Mouse (Mus musculus) MEL (cell line): ENCODE measurements around the gene Amdhd2.

Experiments used
- CHD2 ChIP-seq: IDR thresholded peaks from 2 replicates; pipeline ENCODE4 v1.6.1; 2011; ENCODE audit warnings: low read length, improper control_type of control experiment
- GABPA ChIP-seq: IDR thresholded peaks from 2 replicates; pipeline ENCODE4 v1.6.1; 2012; ENCODE audit warnings: low read depth, mild to moderate bottlenecking, inconsistent platforms, low read length, improper control_type of control experiment, moderate library complexity
- GATA1 ChIP-seq: IDR thresholded peaks from 2 replicates; pipeline ENCODE4 v1.6.1; 2011; ENCODE audit warnings: low read depth, low read length, improper control_type of control experiment
- TAL1 ChIP-seq: IDR thresholded peaks from 2 replicates; pipeline ENCODE4 v1.6.1; 2012; ENCODE audit warnings: mild to moderate bottlenecking, inconsistent platforms, low read length, moderate library complexity, mixed read lengths
- UBTF ChIP-seq: IDR thresholded peaks from 2 replicates; pipeline ENCODE4 v1.6.1; 2012; ENCODE audit warnings: low read depth, mild to moderate bottlenecking, inconsistent platforms, low read length, improper control_type of control experiment, moderate library complexity, borderline replicate concordance; ENCODE audit not compliant: insufficient read depth
- USF1 ChIP-seq: IDR thresholded peaks from 2 replicates; pipeline ENCODE4 v1.6.1; 2014; ENCODE audit warnings: low read depth, mild to moderate bottlenecking, inconsistent platforms, low read length, improper control_type of control experiment, moderate library complexity

DNA sequence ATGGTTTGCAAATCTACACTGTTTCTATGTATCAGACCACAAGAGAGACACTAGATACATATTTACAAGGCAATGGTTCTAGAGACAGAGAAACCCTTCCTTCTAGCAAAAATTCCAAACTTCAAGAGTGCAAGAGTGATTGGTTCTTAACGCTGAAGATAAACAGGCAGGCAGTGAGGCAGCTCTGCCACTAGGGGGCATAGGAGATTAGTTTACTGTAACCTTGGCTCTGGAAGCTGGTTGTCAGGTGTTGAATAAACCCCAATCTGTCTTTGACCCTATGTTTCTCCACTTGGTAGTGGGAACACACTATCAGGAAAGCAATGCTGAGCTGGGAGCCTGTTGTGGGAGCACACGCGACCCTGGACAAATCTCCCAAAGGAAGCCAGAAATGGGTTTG lies 9.9 kb upstream of the Amdhd2 start:
- no peak for TF ChIP-seq USF1
- TF ChIP-seq CHD2, result no peak
- TF ChIP-seq GABPA, result no peak
- TF ChIP-seq GATA1, result no peak
- TF ChIP-seq TAL1, result no peak
- no peak for TF ChIP-seq UBTF
